Mouse (Mus musculus): ENCODE measurements around the gene Unkl.

Unkl gene

DNA sequence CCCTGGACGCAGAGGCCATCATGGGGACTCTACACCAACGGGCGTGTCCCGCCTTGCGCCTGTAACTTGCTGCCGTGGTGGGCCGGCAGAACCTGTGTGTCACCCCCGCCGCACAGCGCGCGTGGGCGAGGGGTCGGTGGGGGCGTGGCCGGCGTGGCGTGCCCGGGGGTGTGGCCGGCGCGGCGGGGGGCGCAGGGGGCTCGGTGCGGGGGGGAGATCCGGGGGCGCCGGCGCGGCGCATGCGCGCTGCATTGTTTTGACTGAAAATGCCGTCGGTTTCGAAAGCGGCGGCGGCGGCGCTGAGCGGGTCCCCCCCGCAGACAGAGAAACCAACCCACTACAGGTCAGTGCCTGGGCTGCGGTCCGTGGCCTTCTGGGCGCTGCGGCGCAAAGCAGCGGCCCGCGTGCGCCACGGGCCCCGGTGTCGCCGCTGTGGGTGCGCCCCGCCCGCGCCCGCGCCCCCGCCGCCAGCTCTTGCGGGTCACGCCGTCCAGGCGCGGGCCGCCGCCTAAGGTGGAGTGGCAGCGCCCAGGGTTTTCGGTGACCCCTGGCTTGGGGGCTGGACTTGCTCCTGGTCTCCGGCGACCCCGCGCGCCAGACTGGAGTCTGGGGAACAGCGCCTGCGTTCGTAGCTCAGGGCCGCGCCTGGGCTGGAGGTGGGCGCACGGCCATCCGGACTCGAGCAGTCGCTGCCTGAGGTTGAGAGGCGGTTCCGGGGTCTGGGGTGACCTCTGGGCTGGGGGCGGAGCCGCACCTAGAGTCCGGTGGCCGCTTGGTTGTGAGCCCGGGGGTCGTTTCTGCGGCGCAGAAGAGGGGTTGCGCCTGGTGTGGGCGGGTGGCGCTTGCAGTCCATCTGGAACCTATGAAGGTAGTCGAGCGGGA lies at the start of gene Unkl:
Gene Unkl (plus strand): TSS at position 248 of the 882 bp plus-strand sequence.
- peak; percentile 42 to 67 for DNase-seq (ENCODE audit: low spot score in 2 of 2)

DNA sequence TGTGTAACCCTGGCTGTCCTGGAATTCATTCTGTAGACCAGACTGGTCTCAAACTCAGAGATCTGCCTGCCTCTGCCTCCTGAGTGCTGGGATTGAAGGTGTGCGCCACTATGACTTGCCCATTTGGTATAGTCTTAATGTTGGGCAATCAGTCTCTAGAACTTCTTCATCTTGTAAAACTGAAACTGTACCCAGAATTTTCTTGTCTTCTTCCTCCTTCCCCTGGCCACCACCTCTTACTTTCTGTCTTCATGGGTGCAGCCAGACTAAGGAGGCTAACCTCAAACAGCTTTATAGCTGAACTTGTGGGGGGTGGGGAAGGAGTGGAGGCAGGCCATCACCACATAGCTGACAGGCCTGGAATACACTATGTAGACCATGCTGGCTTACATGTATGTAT lies 49.4 kb upstream of the Unkl start:
- DNase-seq (ENCODE audit: low spot score in 2 of 2), result no peak

DNA sequence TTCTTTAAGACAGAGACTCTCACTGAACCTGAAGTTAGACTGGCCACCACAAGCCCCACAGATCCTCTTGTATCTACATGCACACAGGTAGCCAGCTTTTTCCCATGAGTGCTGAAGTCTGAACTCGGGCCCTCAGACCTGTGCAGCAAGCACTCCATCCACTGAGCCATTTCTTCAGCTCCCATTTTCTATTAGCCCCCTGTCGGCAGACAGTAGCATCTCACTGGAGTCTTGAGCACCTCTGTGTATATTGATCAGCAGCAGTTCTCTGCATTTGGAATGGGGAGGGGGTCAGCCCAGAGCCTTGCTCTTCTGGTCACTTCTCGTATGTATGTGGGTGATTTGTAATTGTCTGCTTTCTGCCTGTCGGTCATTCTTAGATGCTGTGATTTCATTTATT lies 48.2 kb upstream of the Unkl start:
- DNase-seq (ENCODE audit: low spot score in 2 of 2), result no peak

DNA sequence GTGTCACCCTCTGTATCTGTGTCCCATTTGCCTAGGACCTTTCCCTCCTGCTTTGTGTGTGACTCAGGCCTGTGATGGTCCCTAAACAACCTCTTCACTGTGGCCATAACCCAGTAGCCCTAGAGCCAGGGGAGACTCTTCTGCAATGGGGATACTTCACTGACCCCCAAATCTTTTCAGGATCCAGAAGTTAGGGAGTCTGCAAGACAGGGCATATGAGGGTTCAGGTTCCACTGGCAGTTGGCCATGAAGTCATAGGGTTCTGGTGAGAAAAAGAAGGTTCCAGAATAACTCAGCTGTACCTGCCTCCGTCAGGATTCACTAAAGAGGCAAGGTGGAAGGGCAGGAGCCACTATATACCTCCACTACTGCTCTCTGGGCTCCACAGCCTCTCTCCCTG lies 26.0 kb upstream of the Unkl start, which contains the start of gene Ccdc154:
Gene Ccdc154 (plus strand): TSS at position 301 of the 400 bp plus-strand sequence.
- no peak for DNase-seq (ENCODE audit: low spot score in 2 of 2)

GRCm38 (mm10) chr17:25163387-25163786 lies 24.8 kb upstream of the Unkl start:
- DNase-seq (ENCODE audit: low spot score in 2 of 2), result no peak

DNA sequence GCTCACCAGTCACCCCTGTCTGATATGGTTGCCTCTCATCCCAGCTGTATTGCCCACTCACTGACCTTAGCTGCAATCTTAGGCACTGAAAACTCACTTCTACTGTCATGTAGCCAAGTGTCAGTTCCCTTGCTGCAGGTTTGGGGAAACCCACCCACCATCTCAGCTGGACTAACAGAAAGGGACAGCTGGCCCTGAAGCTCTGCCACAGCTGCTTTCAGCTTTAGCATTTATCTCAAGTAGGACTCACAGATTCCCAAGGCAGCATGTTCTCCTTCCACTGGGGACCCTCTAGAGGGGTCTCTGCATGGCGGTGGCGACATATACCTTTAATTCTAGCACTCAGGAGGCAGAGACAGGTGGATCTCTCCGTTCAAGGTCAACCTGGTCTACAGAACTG lies 23.4 kb upstream of the Unkl start:
- no peak for DNase-seq (ENCODE audit: low spot score in 2 of 2)

- no peak for DNase-seq (ENCODE audit: low spot score in 2 of 2)
These were observed 22.1 kb upstream of the Unkl start for GRCm38 (mm10) chr17:25165970-25166671.

DNA sequence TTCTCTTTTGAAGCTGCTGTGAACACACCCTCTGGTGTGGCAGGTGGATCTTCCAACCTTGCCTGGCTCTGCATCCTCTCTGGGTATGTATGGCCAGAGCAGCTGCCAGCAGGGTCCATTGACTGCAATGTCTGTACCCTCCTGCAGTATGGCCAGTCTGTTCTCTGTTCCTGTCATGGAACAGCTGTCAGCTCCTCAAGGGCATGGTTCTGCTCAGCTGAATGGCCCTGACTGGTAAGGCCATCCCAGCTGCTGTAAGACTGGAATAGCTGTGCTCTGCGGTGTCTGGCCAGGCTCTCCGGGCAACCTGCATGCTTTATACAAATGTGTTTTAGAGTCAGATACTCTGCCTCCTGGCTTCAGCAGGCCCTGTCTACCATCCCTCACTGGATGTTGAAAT lies 18.5 kb upstream of the Unkl start:
- no peak for DNase-seq (ENCODE audit: low spot score in 2 of 2)

DNA sequence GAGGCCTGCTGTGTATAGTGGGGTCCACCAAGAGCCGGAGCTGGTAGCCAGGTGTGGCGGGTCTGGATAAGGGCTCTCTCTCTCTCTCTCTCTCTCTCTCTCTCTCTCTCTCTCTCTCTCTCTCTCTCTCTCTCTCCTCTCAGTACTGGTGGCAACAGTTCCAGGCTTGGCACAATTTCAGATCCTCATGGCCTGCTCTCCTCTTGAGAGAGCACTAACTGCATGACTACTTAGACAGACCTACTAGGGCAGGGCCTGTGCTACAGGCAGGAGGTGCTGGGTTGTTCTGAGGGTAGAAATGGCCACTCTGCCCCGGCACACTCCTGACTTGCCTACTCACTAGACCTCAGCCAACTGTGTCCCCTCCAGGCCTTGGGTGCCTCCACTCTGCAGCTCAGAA lies 15.6 kb upstream of the Unkl start:
- DNase-seq (ENCODE audit: low spot score in 2 of 2), result no peak

- DNase-seq (ENCODE audit: low spot score in 2 of 2), result no peak
These were observed 12.8 kb upstream of the Unkl start, which contains the start of gene Gm38655 for GRCm38 (mm10) chr17:25175411-25175810. Gene Gm38655 (minus strand): TSS chr17:25175471.

DNA sequence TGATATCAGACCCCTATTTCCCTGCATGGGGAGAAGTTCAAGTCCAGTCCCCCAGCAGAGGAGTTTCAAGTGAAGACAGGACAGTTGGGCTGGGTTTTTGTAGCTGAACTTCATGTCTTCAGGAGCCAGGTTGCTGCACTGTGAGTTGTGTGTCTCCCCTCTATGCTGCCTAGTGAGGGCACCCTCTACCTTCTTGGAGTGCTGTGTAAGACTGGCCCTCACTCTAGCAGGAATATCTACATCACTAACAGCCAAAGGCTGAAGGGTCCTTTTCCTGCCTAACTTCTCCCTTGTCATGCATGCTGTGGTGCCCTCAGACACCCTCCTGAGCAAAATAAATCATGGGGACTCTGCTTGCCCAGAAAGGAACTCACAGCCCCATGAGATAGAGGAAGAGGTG lies 5.0 kb upstream of the Unkl start:
- no peak for DNase-seq (ENCODE audit: low spot score in 2 of 2)

DNA sequence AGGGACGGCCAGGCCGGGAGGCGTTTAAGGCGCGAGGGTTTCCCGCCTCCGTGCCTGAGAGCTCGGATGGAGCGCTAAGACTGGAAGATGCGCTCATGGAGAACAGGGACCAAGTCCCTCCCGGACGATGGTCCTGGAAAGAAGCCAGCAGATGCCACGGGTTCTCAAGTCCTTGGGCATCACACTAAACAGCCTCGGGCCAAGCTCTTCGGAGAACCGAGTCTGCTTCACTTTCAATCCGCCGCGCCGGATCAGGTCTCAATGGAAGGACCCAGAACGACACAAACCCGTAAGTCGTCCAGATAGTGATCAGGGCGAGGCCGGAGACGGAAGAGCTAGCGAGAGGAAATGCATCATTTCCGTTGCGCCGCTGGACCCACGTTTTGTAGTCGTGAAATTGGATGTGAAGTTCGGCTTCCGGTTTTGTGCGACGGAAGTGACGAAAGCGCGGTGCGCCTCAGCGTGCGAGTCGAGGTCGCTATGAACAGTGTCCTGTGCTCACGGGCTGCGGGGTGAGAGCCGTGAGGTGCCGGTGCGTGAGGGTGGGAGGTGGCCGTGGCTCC lies 4.0 kb upstream of the Unkl start, which contains the start of gene BC003965:
Gene BC003965 (plus strand): TSS at position 426 of the 563 bp plus-strand sequence.
- DNase-seq (ENCODE audit: low spot score in 2 of 2), result peak; percentile 87 to 97

DNA sequence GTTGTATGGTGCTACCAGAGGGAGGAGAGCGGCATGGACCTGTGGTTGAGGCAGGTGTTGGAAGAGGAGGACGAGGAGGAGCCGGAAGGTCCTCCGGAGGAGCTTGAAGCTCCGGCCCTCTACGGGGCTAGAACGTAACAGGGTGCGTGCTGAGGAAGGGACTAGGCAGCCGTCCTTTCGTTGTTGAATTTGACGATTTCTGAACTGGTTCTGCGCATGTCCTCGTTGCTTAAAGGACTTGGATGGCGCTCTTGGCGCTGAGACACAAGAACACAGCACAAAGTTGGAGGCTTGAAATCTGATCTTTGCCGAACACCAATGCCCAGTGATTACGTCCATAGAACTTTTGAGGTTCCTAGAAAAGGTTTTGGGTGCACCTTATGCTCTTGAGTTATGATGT lies 3.2 kb upstream of the Unkl start:
- DNase-seq (ENCODE audit: low spot score in 2 of 2), result no peak

GRCm38 (mm10) chr17:25187784-25188149 lies 430 bp upstream of the Unkl start:
- DNase-seq (ENCODE audit: low spot score in 2 of 2), result no peak

DNA sequence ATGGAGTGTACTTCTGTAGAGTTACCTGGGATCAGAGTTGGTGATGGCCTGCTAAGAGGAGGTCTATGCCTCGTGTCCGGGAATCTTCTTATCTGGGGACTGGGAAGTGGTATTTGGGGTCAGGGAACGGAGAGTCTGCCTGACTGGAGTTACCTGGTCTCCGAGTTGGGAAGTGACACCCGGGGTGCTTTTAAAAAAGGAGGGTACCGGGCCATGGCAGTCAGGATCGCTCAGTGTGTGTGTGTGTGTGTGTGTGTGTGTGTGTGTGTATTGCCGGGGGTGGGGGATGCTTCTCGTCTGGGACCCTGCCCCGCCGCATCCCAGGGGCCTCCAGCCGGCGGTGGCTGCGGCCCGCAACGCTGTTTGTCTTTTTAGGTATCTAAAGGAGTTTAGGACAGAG lies 894 bp downstream of the Unkl start:
- no peak for DNase-seq (ENCODE audit: low spot score in 2 of 2)

DNA sequence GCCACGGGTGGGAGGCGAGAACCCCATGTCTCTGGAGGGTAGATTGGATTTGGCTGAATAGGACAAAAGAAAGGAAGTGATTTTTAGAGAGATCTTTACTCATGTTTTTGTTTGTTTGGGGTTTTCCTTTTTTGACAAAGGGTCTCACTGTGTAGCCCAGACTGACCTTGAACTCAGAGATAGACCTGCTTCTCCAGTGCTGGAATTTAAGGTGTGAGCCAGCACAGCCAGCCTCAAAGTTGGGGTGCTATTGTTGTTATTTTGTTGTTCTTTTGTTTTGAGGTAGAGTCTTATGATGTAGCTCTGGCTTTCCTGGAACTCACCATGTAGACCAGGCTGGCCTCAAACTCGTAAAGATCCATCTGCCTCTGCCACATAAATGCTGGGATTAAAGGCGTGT lies 14.2 kb downstream of the Unkl start:
- DNase-seq (ENCODE audit: low spot score in 2 of 2), result no peak

GRCm38 (mm10) chr17:25210006-25210405 lies 21.8 kb downstream of the Unkl start:
- DNase-seq (ENCODE audit: low spot score in 2 of 2), result no peak

DNA sequence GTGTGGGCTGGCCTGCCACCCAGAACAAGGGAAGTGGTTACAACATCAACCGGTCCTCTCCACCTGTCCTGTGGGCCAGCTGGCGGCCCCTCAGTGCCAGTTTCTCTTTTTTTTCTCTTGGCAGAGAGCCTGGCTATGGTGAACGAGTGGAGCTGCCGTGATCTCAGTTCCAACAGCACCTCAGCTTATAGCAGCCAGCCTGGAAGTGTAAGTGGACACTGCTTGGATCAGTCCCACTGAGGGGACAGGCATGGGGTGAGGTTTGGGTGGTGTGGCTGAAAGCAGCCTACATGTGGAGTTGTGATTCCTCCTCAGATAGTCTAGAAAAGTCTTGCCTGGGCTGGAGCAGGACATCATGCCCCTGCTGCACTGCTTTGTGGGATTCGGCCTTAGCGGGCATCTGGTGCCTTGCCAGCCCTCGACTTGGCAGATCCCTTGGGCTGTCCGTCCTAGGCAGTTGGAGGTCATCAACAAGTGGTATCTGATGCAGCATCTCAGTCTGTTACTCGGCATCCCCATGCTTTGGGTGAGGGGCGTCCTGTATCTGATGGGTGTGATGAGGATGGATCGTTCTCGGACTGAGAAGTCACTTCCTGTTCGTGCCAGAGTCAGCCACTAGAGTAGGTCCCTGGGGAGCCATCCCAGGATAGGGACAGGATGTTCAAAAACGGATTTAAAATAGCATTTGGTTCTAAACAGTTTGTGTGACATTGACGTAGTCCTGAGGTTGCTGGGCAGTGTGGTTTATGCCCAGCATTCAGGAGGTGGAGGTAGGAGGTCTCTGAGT lies 22.7 kb downstream of the Unkl start:
- DNase-seq (ENCODE audit: low spot score in 2 of 2), result no peak

GRCm38 (mm10) chr17:25211705-25212104 lies 23.5 kb downstream of the Unkl start:
- no peak for DNase-seq (ENCODE audit: low spot score in 2 of 2)

- DNase-seq (ENCODE audit: low spot score in 2 of 2), result no peak
These were observed 27.2 kb downstream of the Unkl start for GRCm38 (mm10) chr17:25215431-25215830.

- no peak for DNase-seq (ENCODE audit: low spot score in 2 of 2)
These were observed 30.8 kb downstream of the Unkl start for GRCm38 (mm10) chr17:25218967-25219366.
